Mouse (Mus musculus) lung, adult 18-20 months (tissue): ENCODE measurements around the gene Itgb4.
"Not testable (repeated sequence)": the region's sequence is repeated elsewhere in the genome, so short reads cannot be mapped to it uniquely, and the experiment has no call there.

ENCODE experiments used
- DNase-seq, 2 experiments: peaks; one replicate each; pipeline ENCODE4 v3.0.0; 2022; ENCODE audit warnings: mixed read lengths in 2 of 2

Itgb4 gene

GRCm38 (mm10) chr11:116010146-116010545, 35.6 kb downstream of the Itgb4 start:
- no peak for DNase-seq

GRCm38 (mm10) chr11:116010948-116011347, 36.4 kb downstream of the Itgb4 start:
- DNase-seq: no peak

- no peak for DNase-seq
Measured at GRCm38 (mm10) chr11:116011529-116012261, 37.2 kb downstream of the Itgb4 start.

GRCm38 (mm10) chr11:116012262-116012947, 37.9 kb downstream of the Itgb4 start, which contains the start of gene Galk1:
Gene Galk1, minus strand, starts transcription at chr11:116012719.
- peak; percentile 91 to 95 for DNase-seq

- peak; percentile 54 to 71 for DNase-seq
Measured at GRCm38 (mm10) chr11:116014821-116015220, 40.3 kb downstream of the Itgb4 start.

GRCm38 (mm10) chr11:116018106-116018505, 43.6 kb downstream of the Itgb4 start:
- DNase-seq: peak; percentile 61 to 68

- DNase-seq: not testable (repeated sequence)
Measured at GRCm38 (mm10) chr11:116018867-116019266, 44.4 kb downstream of the Itgb4 start.

- DNase-seq: no peak
Measured at GRCm38 (mm10) chr11:116019360-116019791, 44.9 kb downstream of the Itgb4 start.

- DNase-seq: no peak
Measured at GRCm38 (mm10) chr11:116019976-116020411, 45.5 kb downstream of the Itgb4 start.

GRCm38 (mm10) chr11:116020519-116020922, 46.0 kb downstream of the Itgb4 start:
- DNase-seq: no peak

- DNase-seq: no peak
Measured at GRCm38 (mm10) chr11:116021328-116022220, 47.1 kb downstream of the Itgb4 start.

- no peak for DNase-seq
Measured at GRCm38 (mm10) chr11:116022256-116022780, 47.8 kb downstream of the Itgb4 start.

GRCm38 (mm10) chr11:116023074-116023770, 48.7 kb downstream of the Itgb4 start:
- not testable (repeated sequence) for DNase-seq

GRCm38 (mm10) chr11:116023771-116024355, 49.4 kb downstream of the Itgb4 start:
- DNase-seq: peak; percentile 85 to 88

- DNase-seq: peak; percentile 97 to 98
Measured at GRCm38 (mm10) chr11:116024356-116024808, 49.9 kb downstream of the Itgb4 start.

GRCm38 (mm10) chr11:116025056-116025845, 50.7 kb downstream of the Itgb4 start:
- DNase-seq: no peak

GRCm38 (mm10) chr11:116027756-116028155, 53.2 kb downstream of the Itgb4 start, which contains the start of gene H3f3b:
Gene H3f3b, minus strand, starts transcription at chr11:116027962.
- DNase-seq: no peak

GRCm38 (mm10) chr11:116028177-116028865, 53.8 kb downstream of the Itgb4 start:
- no peak for DNase-seq

- no peak for DNase-seq
Measured at GRCm38 (mm10) chr11:116029086-116029865, 54.8 kb downstream of the Itgb4 start.
